Mouse (Mus musculus) thymus, adult 18-20 months (tissue): ENCODE data around the gene Gm5129.

Experiments used
- DNase-seq, 2 experiments: peaks; one replicate each; pipeline ENCODE4 v3.0.0; 2022; ENCODE audit warnings: mixed read lengths in 2 of 2

The Gm5129 gene

GRCm38 (mm10) chr5:29721159-29721558 is 14.6 kb downstream of the Gm5129 start:
- no peak for DNase-seq

DNA sequence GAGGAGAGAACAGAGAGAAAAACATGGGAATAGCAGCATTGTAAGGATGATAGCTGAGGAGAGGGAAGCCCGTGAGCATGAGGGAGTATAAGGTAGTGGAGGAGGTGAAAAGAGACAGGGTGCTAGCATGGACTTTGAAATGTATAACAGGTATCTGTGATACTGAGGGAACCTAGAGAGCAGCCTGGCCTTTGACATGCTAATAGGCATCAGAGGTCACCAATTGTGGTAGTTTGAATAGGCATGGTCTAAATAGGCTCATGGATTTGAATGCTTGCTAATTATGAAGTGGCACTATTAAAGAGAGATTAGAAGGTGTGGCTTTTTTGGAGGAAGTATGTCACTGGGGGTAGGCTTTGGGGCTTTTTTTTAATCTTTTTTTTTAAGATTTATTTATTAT is 22.8 kb downstream of the Gm5129 start:
- no peak for DNase-seq

- DNase-seq = no peak
These were observed 24.1 kb downstream of the Gm5129 start for GRCm38 (mm10) chr5:29711631-29712030.

GRCm38 (mm10) chr5:29708258-29708657 is 27.5 kb downstream of the Gm5129 start:
- DNase-seq = no peak

GRCm38 (mm10) chr5:29707241-29707640 is 28.5 kb downstream of the Gm5129 start:
- no peak for DNase-seq

GRCm38 (mm10) chr5:29699520-29700202 is 36.1 kb downstream of the Gm5129 start:
- no peak for DNase-seq

- DNase-seq = no peak
These were observed 37.2 kb downstream of the Gm5129 start for GRCm38 (mm10) chr5:29698493-29698892.

DNA sequence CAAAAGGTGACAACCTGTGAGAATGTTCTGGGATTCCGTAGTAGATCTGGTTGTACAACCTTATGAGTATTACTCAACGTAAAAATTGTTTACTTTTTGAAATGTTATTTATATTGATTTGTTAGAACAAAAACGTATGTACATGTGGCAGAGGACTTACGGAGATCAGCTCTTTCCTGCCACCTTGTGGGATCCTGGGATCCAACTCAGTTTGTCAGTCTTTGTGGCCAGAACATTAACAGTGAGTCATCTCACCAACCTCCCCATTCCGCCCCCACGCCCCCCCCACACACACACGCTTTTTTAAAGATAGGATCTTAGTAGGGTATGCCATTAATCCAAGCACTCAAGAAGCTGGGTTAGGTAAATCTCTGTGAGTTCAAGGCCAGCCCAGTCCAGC is 47.4 kb downstream of the Gm5129 start:
- no peak for DNase-seq

- DNase-seq = no peak
These were observed 48.1 kb downstream of the Gm5129 start for GRCm38 (mm10) chr5:29687671-29688070.
